Mouse (Mus musculus) ES-E14 (cell line): ENCODE measurements around the gene Mogs.

Experiments used
- CHD2 ChIP-seq: IDR thresholded peaks from 2 replicates; pipeline ENCODE4 v1.6.1; 2014; ENCODE audit warnings: mild to moderate bottlenecking, low read depth, low read length, inconsistent platforms
- HCFC1 ChIP-seq: IDR thresholded peaks from 2 replicates; pipeline ENCODE4 v1.6.1; 2012; ENCODE audit warnings: low read length, inconsistent platforms, borderline replicate concordance; ENCODE audit not compliant: insufficient read depth
- MAFK ChIP-seq: IDR thresholded peaks from 2 replicates; pipeline ENCODE4 v1.6.1; 2014; ENCODE audit warnings: mild to moderate bottlenecking, low read depth, low read length, inconsistent platforms; ENCODE audit not compliant: insufficient read depth
- ZC3H11A ChIP-seq: IDR thresholded peaks from 2 replicates; pipeline ENCODE4 v1.6.1; 2012; ENCODE audit warnings: low read depth, mild to moderate bottlenecking, inconsistent platforms, low read length, borderline replicate concordance
- ZNF384 ChIP-seq: IDR thresholded peaks from 2 replicates; pipeline ENCODE4 v1.6.1; 2012; ENCODE audit warnings: low read depth, low read length, inconsistent platforms

GRCm38 (mm10) chr6:83141636-83142035 is 26.3 kb downstream of the Mogs start:
- TF ChIP-seq HCFC1 (no peak), MAFK (no peak), ZC3H11A (no peak), ZNF384 (no peak), CHD2 (no peak)
